15 mouse cellular contexts compared by ENCODE assay signal in genomic region chr2:154754068-154754560, GRCm38 (mm10).
DNase-seq lines count a peak whose midpoint lies in the region.
"Had no signal": no experiment of that assay in that cellular context is flagged by ENCODE, and none has a peak within 500 bp of the region (broad histone marks: within the 10 kb centered on the region; RNA-seq: fewer than 3 reads in every experiment).

No protein-coding gene starts in this region.

- DNase-seq in A20 (ENCODE audit: low read depth, low spot score), result peak; percentile 51
- peak; percentile 53 for DNase-seq in CD4-positive helper T cell, adult 2 months (ENCODE audit: low read depth, low spot score)
- peak; percentile 20 for DNase-seq in T-cell, adult 2 months (ENCODE audit: low spot score)
- peak; percentile 65 for DNase-seq in naive thymus-derived CD4-positive, alpha-beta T cell, adult 2 months (ENCODE audit: low read depth)
- no peak for DNase-seq in urinary bladder, postnatal 14 days (ENCODE audit: low spot score)
- no peak for DNase-seq in retina, embryonic 14.5 days (ENCODE audit: low spot score)
- DNase-seq: adrenal gland, adult 8-10 months; adrenal gland, postnatal 25 days; cerebellum, adult 11-12 months; cerebellum, adult 8-10 months; cerebellum, postnatal 10 days; gastrocnemius, postnatal 25 days; heart, adult 18-20 months; heart, postnatal 10 days; heart, postnatal 36 days had no signal

Comparison
In these comparisons a context has a peak if more than half of its experiments do, and no peak if none do; other contexts are left out.
1. DNase-seq: peak in A20 (single experiment), CD4-positive helper T cell, adult 2 months (single experiment), T-cell, adult 2 months (single experiment) and naive thymus-derived CD4-positive, alpha-beta T cell, adult 2 months (single experiment); none in urinary bladder, postnatal 14 days (single experiment) and retina, embryonic 14.5 days (single experiment).